Mouse (Mus musculus): ENCODE measurements around the gene Wdr76. TPM values are rescaled to one million over a fixed set of nuclear protein-coding genes. Genes with fewer than 3 reads are reported as not detected.
"Not testable (repeated sequence)": the region's sequence is repeated elsewhere in the genome, so short reads cannot be mapped to it uniquely, and the experiment has no call there.

The Wdr76 gene
- polyA plus RNA-seq, 1 experiment from 2014 or later, result 8.0 TPM

DNA sequence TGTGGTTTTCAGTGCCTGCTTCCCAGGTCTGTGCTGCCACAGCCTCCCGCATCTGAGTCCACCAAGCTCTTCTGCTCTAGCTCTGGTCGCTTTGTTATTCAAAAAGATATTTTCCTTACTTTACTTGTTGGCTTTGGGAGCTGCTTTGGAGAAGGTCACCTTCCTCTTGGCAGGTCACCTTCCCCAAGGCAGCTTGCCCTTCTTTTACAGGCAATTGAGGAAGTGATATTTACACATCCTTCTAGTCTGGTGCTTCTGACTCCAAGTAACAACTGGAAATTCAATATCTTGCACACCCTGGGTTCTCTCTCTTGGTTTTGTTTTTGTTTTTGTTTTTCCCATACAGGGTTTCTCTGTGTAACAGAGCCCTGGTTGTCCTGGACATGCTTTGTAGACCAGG is 22.1 kb upstream of the Wdr76 start:
- ATAC-seq (ENCODE audit: insufficient number of reproducible peaks, insufficient read depth, low FRiP score, low TSS enrichment); H3K27ac ChIP-seq; H3K4me3 ChIP-seq; H3K9ac ChIP-seq; H3K4me1 ChIP-seq; H3K4me2 ChIP-seq (replicated peaks); H3K36me3 ChIP-seq; H3K27me3 ChIP-seq; H3K9me3 ChIP-seq: not testable (repeated sequence)
- 54% methylated on average over 2 of the region's 2 CpGs for WGBS

DNA sequence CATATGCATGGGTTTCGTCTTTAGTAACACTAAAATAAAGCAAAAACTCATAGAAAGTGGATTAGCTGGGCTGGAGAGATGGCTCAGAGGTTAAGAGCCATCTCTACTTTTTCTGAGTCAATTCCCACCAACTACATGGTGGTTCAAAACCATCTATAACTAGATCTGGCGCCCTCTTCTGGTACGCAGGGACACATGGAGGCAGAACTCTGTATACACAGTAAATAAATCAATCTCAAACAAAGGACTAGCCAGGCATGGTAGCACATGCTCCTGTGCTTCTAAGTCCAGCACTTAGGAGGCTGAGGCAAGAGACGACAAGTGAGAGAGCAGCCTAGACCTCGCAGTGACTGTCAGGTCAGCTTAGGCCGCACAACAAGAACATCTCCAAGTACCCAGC is 5.0 kb upstream of the Wdr76 start:
- not testable (repeated sequence) for H3K27ac ChIP-seq; H3K4me3 ChIP-seq; ATAC-seq (ENCODE audit: insufficient number of reproducible peaks, insufficient read depth, low FRiP score, low TSS enrichment); H3K4me2 ChIP-seq (replicated peaks); H3K4me1 ChIP-seq; H3K36me3 ChIP-seq; H3K27me3 ChIP-seq; H3K9ac ChIP-seq; H3K9me3 ChIP-seq
- 94% methylated on average over 3 of the region's 6 CpGs for WGBS

DNA sequence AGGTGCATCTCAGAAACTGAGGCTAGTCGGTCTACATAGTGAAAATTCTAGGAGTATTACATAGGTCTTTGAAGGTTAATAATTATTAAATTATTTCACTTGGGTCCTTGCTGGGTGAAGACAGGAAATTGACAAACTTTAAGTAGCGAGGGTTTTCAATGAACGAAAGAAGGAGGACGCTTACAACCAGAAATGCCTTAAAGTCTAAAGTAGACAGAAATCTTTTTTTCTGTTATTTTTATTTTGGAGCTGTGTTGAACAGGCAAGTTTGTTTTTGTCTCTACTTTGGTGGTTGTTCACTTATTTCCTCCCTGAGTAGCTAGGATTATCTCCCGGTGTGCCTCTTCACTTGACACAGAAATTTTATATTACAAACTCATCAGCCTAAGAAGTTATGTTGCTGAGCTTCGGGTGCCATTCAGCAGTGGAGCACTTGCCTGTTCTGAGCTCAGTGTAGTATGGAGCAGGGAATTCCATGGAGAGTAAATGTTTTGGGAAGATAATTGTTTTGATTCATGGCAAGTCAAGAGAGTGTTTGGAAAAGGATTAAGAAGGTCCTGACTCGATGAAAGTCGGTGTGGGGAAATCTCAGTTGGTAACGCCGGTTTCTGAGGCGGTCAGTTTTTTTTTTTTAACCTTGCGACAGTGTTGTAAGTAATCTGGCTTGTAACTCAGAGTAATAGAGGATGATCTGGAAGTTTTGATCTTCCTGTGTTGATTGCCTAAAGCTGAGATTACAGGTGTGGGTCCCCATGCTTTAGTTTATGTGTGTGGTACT is 839 bp downstream of the Wdr76 start:
- no peak for ATAC-seq (ENCODE audit: insufficient number of reproducible peaks, insufficient read depth, low FRiP score, low TSS enrichment)
- H3K27me3 ChIP-seq, result no peaks in the 10 kb centered on the region
- 27% methylated on average over 12 of the region's 12 CpGs for WGBS
- H3K9me3 ChIP-seq, result no peaks in the 10 kb centered on the region
- H3K27ac ChIP-seq, result no peak overlapping the region
- peak overlapping the region; percentile 75 for H3K4me2 ChIP-seq (replicated peaks)
- peak overlapping the region; percentile 53 for H3K9ac ChIP-seq
- H3K4me1 ChIP-seq, result peaks cover 11% of the 10 kb centered on the region; the same call in 1 of the 2 replicates
- H3K4me3 ChIP-seq, result peak overlapping the region; percentile 49
- peaks cover 14% of the 10 kb centered on the region for H3K36me3 ChIP-seq

DNA sequence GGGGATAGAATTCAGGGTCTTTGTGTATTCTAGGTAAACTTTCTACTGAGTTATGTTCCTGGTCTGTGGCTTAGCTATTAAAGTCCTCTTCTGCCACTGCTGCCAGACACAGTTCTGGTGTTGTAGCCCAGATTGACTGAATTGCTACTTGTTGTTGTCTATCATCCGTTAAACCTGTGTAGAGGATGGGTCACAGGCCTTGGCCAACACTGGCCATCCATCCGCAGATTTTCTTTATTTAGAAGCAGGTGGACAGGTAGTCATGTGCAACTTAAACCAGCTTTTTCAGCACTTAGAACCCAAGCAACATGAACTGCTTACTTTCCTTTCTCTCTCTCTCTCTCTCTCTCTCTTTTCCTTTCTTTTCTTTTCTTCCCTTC is 1.4 kb downstream of the Wdr76 start:
- Histone ChIP-seq H3K4me3 (peak overlapping the region; percentile 49), H3K27me3 (no peaks in the 10 kb centered on the region), H3K36me3 (peaks cover 14% of the 10 kb centered on the region), H3K9ac (peak overlapping the region; percentile 53), H3K27ac (no peak overlapping the region), H3K4me1 (peaks cover 11% of the 10 kb centered on the region; the same call in 1 of the 2 replicates), H3K9me3 (no peaks in the 10 kb centered on the region), H3K4me2 (replicated peaks) (peak overlapping the region; percentile 75)
- 84% methylated on average over 2 of the region's 2 CpGs for WGBS
- ATAC-seq (ENCODE audit: insufficient number of reproducible peaks, insufficient read depth, low FRiP score, low TSS enrichment), result no peak

DNA sequence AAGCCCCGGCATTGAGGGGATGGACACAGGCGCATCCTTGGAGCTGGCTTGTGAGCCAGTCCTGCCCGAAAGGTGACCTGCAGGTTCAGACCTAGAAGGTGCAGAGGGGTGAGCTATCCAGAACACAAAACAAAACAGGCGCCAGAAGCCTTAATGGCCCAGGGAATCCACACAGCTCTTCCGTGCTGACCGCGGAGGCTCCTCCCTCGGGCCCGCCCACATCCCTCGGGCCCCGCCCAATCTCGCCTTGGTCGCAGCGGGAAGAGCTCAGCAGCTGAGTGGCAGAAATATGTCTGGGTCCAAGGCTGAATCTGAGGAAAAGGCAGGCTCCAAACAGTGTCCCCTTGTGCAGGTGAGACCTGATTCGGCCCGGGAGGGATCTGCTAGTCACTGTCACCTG is 3.1 kb downstream of the Wdr76 start:
- Histone ChIP-seq H3K4me3 (peak overlapping the region; percentile 28), H3K4me2 (replicated peaks) (peak overlapping the region; percentile 45), H3K9ac (peak overlapping the region; percentile 8; the same call in 1 of the 2 replicates), H3K36me3 (peaks cover 19% of the 10 kb centered on the region), H3K9me3 (no peaks in the 10 kb centered on the region), H3K27me3 (no peaks in the 10 kb centered on the region), H3K27ac (no peak overlapping the region), H3K4me1 (peaks cover 11% of the 10 kb centered on the region; the same call in 1 of the 2 replicates)
- ATAC-seq (ENCODE audit: insufficient number of reproducible peaks, insufficient read depth, low FRiP score, low TSS enrichment), result no peak
- 21% methylated on average over 16 of the region's 16 CpGs for WGBS

DNA sequence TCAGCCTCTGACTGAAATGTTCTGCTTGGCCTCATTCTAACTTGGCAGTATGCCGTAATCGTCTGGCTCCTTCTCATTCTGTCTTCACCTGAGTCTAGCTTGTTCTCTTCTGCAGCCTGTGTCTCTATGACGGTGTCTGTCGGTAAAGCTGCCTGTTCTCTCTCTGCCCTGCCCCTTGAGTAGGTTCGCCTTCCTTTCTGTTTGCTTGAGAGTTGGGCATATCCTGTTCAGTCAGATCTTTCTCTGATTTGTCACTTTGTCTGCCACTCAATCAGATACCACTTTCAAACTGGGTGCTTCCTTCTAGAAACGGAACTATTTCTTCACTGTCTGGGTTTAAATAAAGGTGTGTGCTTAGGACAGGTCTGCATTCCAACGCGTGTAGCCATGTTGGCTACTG is 4.9 kb downstream of the Wdr76 start:
- Histone ChIP-seq H3K27ac (no peak overlapping the region), H3K4me1 (peaks cover 11% of the 10 kb centered on the region; the same call in 1 of the 2 replicates), H3K36me3 (peaks cover 20% of the 10 kb centered on the region), H3K9ac (no peak overlapping the region), H3K4me3 (no peak overlapping the region), H3K9me3 (no peaks in the 10 kb centered on the region), H3K4me2 (replicated peaks) (no peak overlapping the region), H3K27me3 (no peaks in the 10 kb centered on the region)
- 92% methylated on average over 8 of the region's 8 CpGs for WGBS
- ATAC-seq (ENCODE audit: insufficient number of reproducible peaks, insufficient read depth, low FRiP score, low TSS enrichment), result no peak

DNA sequence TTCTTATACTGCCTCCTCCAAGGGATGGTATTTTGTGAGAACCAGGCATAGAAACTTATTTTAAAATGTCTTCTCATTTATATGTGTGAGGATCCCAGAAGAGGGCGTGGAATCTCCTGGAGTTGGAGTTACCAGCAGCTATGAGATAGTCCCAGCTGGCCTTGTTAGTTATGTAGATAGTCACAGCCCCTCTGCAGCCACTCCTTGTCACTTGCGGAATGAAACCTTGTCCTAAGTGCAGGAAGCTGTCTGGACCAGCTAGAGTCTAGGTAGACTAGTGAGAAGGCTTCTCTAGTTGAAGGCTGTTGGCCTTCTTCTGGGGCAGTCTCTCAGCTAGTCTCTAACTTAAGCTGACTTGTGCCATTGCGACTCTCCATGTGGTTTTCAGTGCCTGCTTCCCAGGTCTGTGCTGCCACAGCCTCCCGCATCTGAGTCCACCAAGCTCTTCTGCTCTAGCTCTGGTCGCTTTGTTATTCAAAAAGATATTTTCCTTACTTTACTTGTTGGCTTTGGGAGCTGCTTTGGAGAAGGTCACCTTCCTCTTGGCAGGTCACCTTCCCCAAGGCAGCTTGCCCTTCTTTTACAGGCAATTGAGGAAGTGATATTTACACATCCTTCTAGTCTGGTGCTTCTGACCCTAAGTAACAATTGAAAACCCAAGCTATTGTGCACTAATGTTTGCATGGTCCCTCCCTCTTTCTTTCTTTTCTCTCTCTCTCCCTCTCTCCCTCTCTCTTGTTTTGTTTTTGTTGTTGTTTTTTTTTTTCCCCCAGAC is 6.7 kb downstream of the Wdr76 start:
- H3K27me3 ChIP-seq; H3K4me3 ChIP-seq; H3K9me3 ChIP-seq; H3K27ac ChIP-seq; H3K9ac ChIP-seq; H3K4me1 ChIP-seq; H3K4me2 ChIP-seq (replicated peaks); ATAC-seq (ENCODE audit: insufficient number of reproducible peaks, insufficient read depth, low FRiP score, low TSS enrichment): not testable (repeated sequence)
- peaks cover 35% of the 10 kb centered on the region for H3K36me3 ChIP-seq
- WGBS, result 91% methylated on average over 5 of the region's 5 CpGs

DNA sequence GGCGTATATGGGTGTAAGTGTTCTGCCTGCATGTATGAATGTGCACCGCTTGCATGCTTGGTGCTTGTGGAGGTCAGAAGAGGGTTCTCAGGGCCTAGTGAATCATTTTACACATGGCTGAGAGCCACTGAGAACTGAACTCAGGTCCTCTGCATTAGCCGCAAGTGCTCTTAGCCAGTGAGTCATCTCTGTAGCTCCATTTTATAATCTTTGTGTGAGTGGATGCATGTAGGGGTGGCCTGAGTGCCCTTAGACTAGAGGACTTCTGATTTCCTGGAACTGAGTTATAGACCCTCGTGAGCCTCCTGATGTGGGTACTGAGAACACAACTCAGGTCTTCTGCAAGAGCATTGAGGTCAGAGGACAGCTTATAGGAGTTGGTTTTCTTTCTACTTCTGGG is 7.7 kb downstream of the Wdr76 start:
- WGBS, result 95% methylated on average over 4 of the region's 4 CpGs
- H3K27ac ChIP-seq, result no peak overlapping the region
- peaks cover 39% of the 10 kb centered on the region for H3K36me3 ChIP-seq
- H3K9me3 ChIP-seq, result no peaks in the 10 kb centered on the region
- no peak overlapping the region for H3K9ac ChIP-seq
- H3K4me3 ChIP-seq, result no peak overlapping the region
- no peak for ATAC-seq (ENCODE audit: insufficient number of reproducible peaks, insufficient read depth, low FRiP score, low TSS enrichment)
- H3K4me1 ChIP-seq, result 0 out of 2 replicates have a peak, but pooled peaks cover 2% of the 10 kb centered on the region
- H3K27me3 ChIP-seq, result no peaks in the 10 kb centered on the region
- H3K4me2 ChIP-seq (replicated peaks), result no peak overlapping the region

DNA sequence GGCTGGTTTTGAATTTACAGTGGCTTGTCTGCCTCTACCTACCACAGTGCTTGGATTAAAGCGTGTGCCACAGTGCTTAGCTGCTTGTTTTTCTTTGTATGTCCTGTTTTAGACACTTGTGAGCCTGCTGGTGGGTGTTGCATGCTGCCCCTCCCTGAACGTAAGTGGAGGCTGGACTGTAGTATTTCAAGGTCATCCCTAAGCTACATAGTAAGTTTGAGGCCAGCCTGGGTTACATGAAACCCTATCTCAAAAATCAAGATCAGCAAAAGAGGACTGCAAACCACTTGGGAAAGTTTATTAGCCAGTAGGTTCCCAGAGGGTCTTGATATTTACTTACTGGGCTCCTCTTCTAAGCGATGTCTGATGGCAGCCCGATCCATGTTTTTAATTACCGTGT is 11.6 kb downstream of the Wdr76 start:
- Histone ChIP-seq H3K36me3 (peaks cover 33% of the 10 kb centered on the region), H3K27me3 (no peaks in the 10 kb centered on the region), H3K4me1 (no peaks in the 10 kb centered on the region), H3K27ac (no peak overlapping the region), H3K9ac (no peak overlapping the region), H3K4me3 (no peak overlapping the region), H3K4me2 (replicated peaks) (no peak overlapping the region), H3K9me3 (no peaks in the 10 kb centered on the region)
- ATAC-seq (ENCODE audit: insufficient number of reproducible peaks, insufficient read depth, low FRiP score, low TSS enrichment), result no peak
- 88% methylated on average over 5 of the region's 5 CpGs for WGBS

DNA sequence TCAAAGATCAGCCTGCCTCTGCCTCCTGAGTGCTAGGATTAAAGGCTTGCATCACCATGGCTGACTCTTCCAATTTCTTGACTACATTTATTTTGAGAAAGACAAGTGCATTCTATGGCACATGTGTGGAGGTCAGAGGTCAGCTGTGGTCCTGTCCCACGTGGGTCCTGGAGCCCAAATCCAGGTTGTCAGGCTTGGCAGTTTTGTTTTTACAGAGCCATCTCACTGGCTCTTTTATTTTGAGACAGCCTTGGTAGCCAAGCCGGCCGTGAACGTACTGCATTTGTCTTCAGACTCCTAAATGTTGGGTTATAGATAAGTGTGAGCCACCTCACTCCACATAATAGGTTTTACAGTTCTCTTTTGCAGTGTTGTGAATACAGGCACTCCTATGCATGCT is 12.2 kb downstream of the Wdr76 start:
- not testable (repeated sequence) for H3K9ac ChIP-seq; ATAC-seq (ENCODE audit: insufficient number of reproducible peaks, insufficient read depth, low FRiP score, low TSS enrichment); H3K4me2 ChIP-seq (replicated peaks); H3K9me3 ChIP-seq; H3K4me1 ChIP-seq; H3K27me3 ChIP-seq; H3K27ac ChIP-seq; H3K4me3 ChIP-seq
- H3K36me3 ChIP-seq, result peaks cover 33% of the 10 kb centered on the region
- WGBS, result 89% methylated on average over 4 of the region's 4 CpGs

DNA sequence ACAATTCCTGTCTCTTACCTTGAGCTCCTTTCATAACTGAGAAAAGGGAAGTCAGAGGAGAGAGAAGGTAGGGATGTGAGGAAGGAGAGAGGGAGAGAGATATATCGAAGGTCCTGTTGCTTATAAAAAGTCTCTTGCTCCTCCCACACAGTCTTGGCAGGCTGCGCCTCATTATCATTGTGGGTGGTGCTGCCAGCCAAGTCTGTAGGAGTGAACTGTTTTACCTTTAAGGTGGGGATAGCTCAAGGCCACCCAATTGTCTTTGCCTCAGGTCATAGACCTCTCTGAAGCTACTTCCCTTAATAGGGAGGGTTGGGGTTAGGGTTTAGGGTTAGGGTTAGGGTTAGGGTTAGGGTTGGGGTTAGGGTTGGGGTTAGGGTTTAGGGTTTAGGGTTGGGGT is 15.5 kb downstream of the Wdr76 start:
- H3K36me3 ChIP-seq, result peaks cover 42% of the 10 kb centered on the region
- no peak overlapping the region for H3K9ac ChIP-seq
- H3K9me3 ChIP-seq, result no peaks in the 10 kb centered on the region
- no peak for ATAC-seq (ENCODE audit: insufficient number of reproducible peaks, insufficient read depth, low FRiP score, low TSS enrichment)
- WGBS, result 92% methylated on average over 2 of the region's 2 CpGs
- H3K4me1 ChIP-seq, result no peaks in the 10 kb centered on the region
- H3K27ac ChIP-seq, result no peak overlapping the region
- no peak overlapping the region for H3K4me3 ChIP-seq
- no peaks in the 10 kb centered on the region for H3K27me3 ChIP-seq
- H3K4me2 ChIP-seq (replicated peaks), result no peak overlapping the region

DNA sequence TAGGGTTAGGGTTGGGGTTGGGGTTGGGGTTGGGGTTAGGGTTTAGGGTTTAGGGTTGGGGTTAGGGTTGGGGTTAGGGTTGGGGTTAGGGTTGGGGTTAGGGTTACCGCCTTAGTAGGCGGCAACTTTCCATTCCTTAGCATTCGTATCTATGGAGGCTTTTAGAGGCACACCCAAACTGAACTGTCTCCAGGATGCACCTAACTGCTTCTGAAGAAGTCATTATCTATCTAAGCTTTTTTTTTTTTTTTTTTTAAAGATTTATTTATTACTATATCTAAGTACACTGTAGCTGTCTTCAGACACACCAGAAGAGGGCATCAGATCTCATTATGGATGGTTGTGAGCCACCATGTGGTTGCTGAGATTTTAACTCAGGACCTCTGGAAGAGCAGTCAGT is 16.3 kb downstream of the Wdr76 start:
- H3K4me1 ChIP-seq; ATAC-seq (ENCODE audit: insufficient number of reproducible peaks, insufficient read depth, low FRiP score, low TSS enrichment); H3K9ac ChIP-seq; H3K4me3 ChIP-seq; H3K27ac ChIP-seq; H3K9me3 ChIP-seq; H3K27me3 ChIP-seq; H3K4me2 ChIP-seq (replicated peaks): not testable (repeated sequence)
- 94% methylated on average over 3 of the region's 3 CpGs for WGBS
- peaks cover 37% of the 10 kb centered on the region for H3K36me3 ChIP-seq

Measured in embryonic facial prominence, embryonic 12.5 days (tissue).